Mouse (Mus musculus): ENCODE data around the gene Plcxd1. TPM values are rescaled to one million over a fixed set of nuclear protein-coding genes. Genes with fewer than 3 reads are reported as not detected.
A peak's percentile ranks its signal among the peaks of the same experiment; 100 is the strongest.
"Not testable (repeated sequence)": the region's sequence is repeated elsewhere in the genome, so short reads cannot be mapped to it uniquely, and the experiment has no call there.

Plcxd1 gene
- polyA plus RNA-seq, 1 experiment from 2014 or later: 1.9 TPM

DNA sequence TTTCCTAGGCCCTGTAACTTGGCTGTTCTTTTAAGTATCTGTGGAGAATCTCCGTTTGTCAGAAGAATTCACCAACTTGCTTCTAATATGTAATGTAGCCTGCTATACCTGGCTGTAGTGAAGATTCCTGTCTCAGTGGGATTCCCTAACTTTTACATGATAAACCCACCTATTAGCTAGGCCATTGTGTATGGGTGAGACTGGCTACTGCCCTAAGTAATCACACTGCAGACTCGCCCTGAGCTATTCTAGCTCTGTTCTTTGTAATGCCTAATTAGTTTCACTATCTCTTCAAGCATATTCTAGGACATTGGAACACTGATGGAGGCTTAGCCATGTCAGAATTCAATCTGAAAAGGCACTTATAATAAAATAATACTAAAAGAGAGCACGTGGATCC is 22.6 kb downstream of the Plcxd1 start:
- H3K4me1 ChIP-seq; H3K27ac ChIP-seq; H3K27me3 ChIP-seq; H3K9me3 ChIP-seq; H3K4me3 ChIP-seq; ATAC-seq (ENCODE audit: low FRiP score, low read depth); H3K9ac ChIP-seq; H3K4me2 ChIP-seq (replicated peaks): not testable (repeated sequence)
- H3K36me3 ChIP-seq: peaks cover 45% of the 10 kb centered on the region
- WGBS: 80% methylated on average over 3 of the region's 3 CpGs

- H3K27me3 ChIP-seq: no peaks in the 10 kb centered on the region
- peak within 1 kb of the TSS; percentile 86 for H3K4me3 ChIP-seq
- ATAC-seq (ENCODE audit: low FRiP score, low read depth): peak; percentile 99
- H3K4me1 ChIP-seq: peaks cover 4% of the 10 kb centered on the region; the same call in 1 of the 2 replicates
- H3K36me3 ChIP-seq: peaks cover 16% of the 10 kb centered on the region
- H3K9me3 ChIP-seq: peaks cover 18% of the 10 kb centered on the region
- peak within 1 kb of the TSS; percentile 75 for H3K4me2 ChIP-seq (replicated peaks)
- whole genome bisulfite sequencing: 4% methylated on average over 46 of the region's 46 CpGs
- peak within 1 kb of the TSS; percentile 3; the same call in 1 of the 2 replicates for H3K27ac ChIP-seq
- H3K9ac ChIP-seq: peak within 1 kb of the TSS; percentile 76
These were observed 35.7 kb downstream of the Plcxd1 start, which contains the start of gene Chfr for GRCm38 (mm10) chr5:110135293-110136086. Gene Chfr (plus strand): TSS chr5:110135842.

DNA sequence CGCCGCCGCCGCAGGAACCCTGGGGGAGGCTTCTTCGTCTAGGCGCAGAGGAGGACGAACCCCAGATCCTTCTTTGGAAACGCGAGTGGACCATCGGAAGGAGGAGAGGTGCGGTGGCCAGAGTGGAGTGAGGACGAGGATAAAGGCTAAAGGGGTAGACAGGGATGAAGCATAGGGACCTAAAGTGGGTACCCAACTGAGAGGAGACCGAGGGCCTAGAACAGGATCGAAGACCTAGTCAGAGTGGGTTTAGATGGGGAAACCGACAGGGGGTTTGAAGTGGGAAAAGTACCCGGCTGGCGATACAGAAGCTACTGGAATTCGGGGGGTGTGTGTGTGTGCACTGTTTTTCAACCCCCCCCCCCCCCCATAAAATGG is 36.3 kb downstream of the Plcxd1 start:
- no peak for ATAC-seq (ENCODE audit: low FRiP score, low read depth)
- 5% methylated on average over 18 of the region's 18 CpGs for WGBS
- H3K27me3 ChIP-seq: no peaks in the 10 kb centered on the region
- peaks cover 13% of the 10 kb centered on the region for H3K9me3 ChIP-seq
- peaks cover 4% of the 10 kb centered on the region; the same call in 1 of the 2 replicates for H3K4me1 ChIP-seq
- H3K9ac ChIP-seq: peak overlapping the region; percentile 76
- H3K27ac ChIP-seq: peak overlapping the region; percentile 3; the same call in 1 of the 2 replicates
- peaks cover 12% of the 10 kb centered on the region for H3K36me3 ChIP-seq
- H3K4me3 ChIP-seq: peak overlapping the region; percentile 86
- H3K4me2 ChIP-seq (replicated peaks): peak overlapping the region; percentile 75

GRCm38 (mm10) chr5:110137816-110138215 is 38.0 kb downstream of the Plcxd1 start:
- WGBS: 91% methylated on average over 3 of the region's 3 CpGs
- Histone ChIP-seq H3K9me3 (peaks cover 13% of the 10 kb centered on the region), H3K27me3 (no peaks in the 10 kb centered on the region), H3K9ac (no peak overlapping the region), H3K27ac (no peak overlapping the region), H3K4me3 (no peak overlapping the region), H3K4me2 (replicated peaks) (no peak overlapping the region), H3K36me3 (peaks cover 25% of the 10 kb centered on the region), H3K4me1 (peaks cover 4% of the 10 kb centered on the region; the same call in 1 of the 2 replicates)
- ATAC-seq (ENCODE audit: low FRiP score, low read depth): no peak

DNA sequence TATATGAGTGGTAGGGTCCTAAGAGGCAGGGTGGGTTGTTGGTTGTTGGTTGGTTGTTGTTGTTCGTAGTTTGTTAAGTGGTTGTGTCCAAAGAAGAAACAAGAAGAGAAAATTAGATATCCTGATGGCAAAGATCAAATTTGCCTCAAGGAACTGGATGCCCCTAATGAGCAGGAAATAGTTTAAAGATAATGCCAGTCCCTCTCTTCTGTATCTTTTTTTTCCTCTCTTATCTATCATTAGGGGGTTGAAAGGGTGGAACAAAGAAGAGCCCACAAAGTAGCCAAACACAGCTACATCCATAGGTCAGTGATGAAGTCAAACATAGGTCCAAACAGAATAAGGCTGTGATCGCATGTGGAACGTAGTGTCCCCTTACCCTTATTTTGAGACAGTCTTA is 39.6 kb downstream of the Plcxd1 start:
- peaks cover 4% of the 10 kb centered on the region; the same call in 1 of the 2 replicates for H3K4me1 ChIP-seq
- 97% methylated on average over 3 of the region's 3 CpGs for WGBS

GRCm38 (mm10) chr5:110140424-110140823 is 40.7 kb downstream of the Plcxd1 start:
- Histone ChIP-seq H3K27ac (no peak overlapping the region), H3K4me3 (no peak overlapping the region), H3K4me2 (replicated peaks) (no peak overlapping the region), H3K9ac (no peak overlapping the region), H3K4me1 (peaks cover 4% of the 10 kb centered on the region; the same call in 1 of the 2 replicates), H3K27me3 (no peaks in the 10 kb centered on the region), H3K9me3 (no peaks in the 10 kb centered on the region), H3K36me3 (peaks cover 47% of the 10 kb centered on the region)
- WGBS: 89% methylated on average over 7 of the region's 7 CpGs
- ATAC-seq (ENCODE audit: low FRiP score, low read depth): no peak

More for the DNA sequence above, 39.6 kb downstream of the Plcxd1 start:
- no peak overlapping the region for H3K4me3 ChIP-seq
- no peak for ATAC-seq (ENCODE audit: low FRiP score, low read depth)
- no peaks in the 10 kb centered on the region for H3K27me3 ChIP-seq
- H3K36me3 ChIP-seq: peaks cover 36% of the 10 kb centered on the region
- no peak overlapping the region for H3K9ac ChIP-seq
- peaks cover 2% of the 10 kb centered on the region; the same call in 1 of the 2 replicates for H3K9me3 ChIP-seq
- no peak overlapping the region for H3K27ac ChIP-seq
- H3K4me2 ChIP-seq (replicated peaks): no peak overlapping the region

GRCm38 (mm10) chr5:110142309-110142708 is 42.5 kb downstream of the Plcxd1 start:
- peaks cover 63% of the 10 kb centered on the region for H3K36me3 ChIP-seq
- H3K9ac ChIP-seq: no peak overlapping the region
- no peak overlapping the region for H3K27ac ChIP-seq
- 89% methylated on average over 2 of the region's 2 CpGs for WGBS
- no peaks in the 10 kb centered on the region for H3K9me3 ChIP-seq
- no peaks in the 10 kb centered on the region for H3K4me1 ChIP-seq
- H3K27me3 ChIP-seq: no peaks in the 10 kb centered on the region
- no peak overlapping the region for H3K4me2 ChIP-seq (replicated peaks)
- no peak overlapping the region for H3K4me3 ChIP-seq
- ATAC-seq (ENCODE audit: low FRiP score, low read depth): no peak

GRCm38 (mm10) chr5:110143007-110143406 is 43.2 kb downstream of the Plcxd1 start:
- peaks cover 70% of the 10 kb centered on the region for H3K36me3 ChIP-seq
- 89% methylated on average over 5 of the region's 5 CpGs for WGBS

More at GRCm38 (mm10) chr5:110143007-110143406, 43.2 kb downstream of the Plcxd1 start:
- no peak overlapping the region for H3K9ac ChIP-seq
- no peak overlapping the region for H3K4me3 ChIP-seq
- no peaks in the 10 kb centered on the region for H3K4me1 ChIP-seq
- no peaks in the 10 kb centered on the region for H3K27me3 ChIP-seq
- H3K27ac ChIP-seq: no peak overlapping the region
- H3K4me2 ChIP-seq (replicated peaks): no peak overlapping the region
- no peak for ATAC-seq (ENCODE audit: low FRiP score, low read depth)
- no peaks in the 10 kb centered on the region for H3K9me3 ChIP-seq

Other genes starting within 250 kb of the Plcxd1 start
- gene Gm15446, start 176.6 kb upstream of the Plcxd1 start, polyA plus RNA-seq (2015; fragmentation: Nextera tagmentation; extraction: Ambion mirVana): 0.89 and 1.0 TPM in 2 replicates
- gene Zfp932, start 103.4 kb upstream of the Plcxd1 start, polyA plus RNA-seq (2015; fragmentation: Nextera tagmentation; extraction: Ambion mirVana): 27.5 and 28.2 TPM in 2 replicates
- gene Gm17655, start 27.5 kb upstream of the Plcxd1 start, polyA plus RNA-seq (2015; fragmentation: Nextera tagmentation; extraction: Ambion mirVana): 3.7 and 5.1 TPM in 2 replicates
- 1.0 and 1.1 TPM in 2 replicates for gene Gm35315, start 5.5 kb upstream of the Plcxd1 start, polyA plus RNA-seq (2015; fragmentation: Nextera tagmentation; extraction: Ambion mirVana)
- 33.6 and 33.7 TPM in 2 replicates for gene Gtpbp6, start 8.2 kb downstream of the Plcxd1 start, polyA plus RNA-seq (2015; fragmentation: Nextera tagmentation; extraction: Ambion mirVana)
- gene Zfp605, start 10.1 kb downstream of the Plcxd1 start, polyA plus RNA-seq (2015; fragmentation: Nextera tagmentation; extraction: Ambion mirVana): 5.3 and 5.7 TPM in 2 replicates
- gene Chfr, start 35.9 kb downstream of the Plcxd1 start, polyA plus RNA-seq (2015; fragmentation: Nextera tagmentation; extraction: Ambion mirVana): 30.1 and 32.3 TPM in 2 replicates
- gene Golga3, start 76.7 kb downstream of the Plcxd1 start, polyA plus RNA-seq (2015; fragmentation: Nextera tagmentation; extraction: Ambion mirVana): 24.6 and 29.3 TPM in 2 replicates
- gene Ankle2, start 131.0 kb downstream of the Plcxd1 start, polyA plus RNA-seq (2015; fragmentation: Nextera tagmentation; extraction: Ambion mirVana): 28.7 and 34.1 TPM in 2 replicates
- 79.0 and 79.1 TPM in 2 replicates for gene Pgam5, start 169.9 kb downstream of the Plcxd1 start, polyA plus RNA-seq (2015; fragmentation: Nextera tagmentation; extraction: Ambion mirVana)
- 8.0 and 9.7 TPM in 2 replicates for gene Pxmp2, start 186.2 kb downstream of the Plcxd1 start, polyA plus RNA-seq (2015; fragmentation: Nextera tagmentation; extraction: Ambion mirVana)
- 31.5 and 32.8 TPM in 2 replicates for gene Pole, start 186.3 kb downstream of the Plcxd1 start, polyA plus RNA-seq (2015; fragmentation: Nextera tagmentation; extraction: Ambion mirVana)
- gene P2rx2, start 243.2 kb downstream of the Plcxd1 start, polyA plus RNA-seq (2015; fragmentation: Nextera tagmentation; extraction: Ambion mirVana): 0.92 TPM in 2 replicates
- gene Lrcol1, start 244.8 kb downstream of the Plcxd1 start, polyA plus RNA-seq (2015; fragmentation: Nextera tagmentation; extraction: Ambion mirVana): not detected in 2 replicates